Mouse (Mus musculus) kidney, postnatal 25 days (tissue): ENCODE results near the gene Olfr888.

Experiments
- DNase-seq, 2 experiments: peaks; one replicate each; pipeline ENCODE4 v3.0.0; 2021; ENCODE audit warnings: mixed read lengths in 2 of 2

Gene Olfr888

GRCm38 (mm10) chr9:38107828-38108227, at the start of gene Olfr888:
TSS of gene Olfr888 (plus strand) at chr9:38108128.
- DNase-seq: no peak

GRCm38 (mm10) chr9:38061022-38061421, 46.9 kb upstream of the Olfr888 start, which contains the start of gene Olfr885:
TSS of gene Olfr885 (plus strand) at chr9:38061322.
- no peak for DNase-seq

GRCm38 (mm10) chr9:38083772-38084171, 24.2 kb upstream of the Olfr888 start, which contains the start of gene Olfr887:
TSS of gene Olfr887 (plus strand) at chr9:38084072.
- DNase-seq: no peak

- DNase-seq: no peak
These were observed 7.0 kb downstream of the Olfr888 start, which contains the start of gene Olfr889 for GRCm38 (mm10) chr9:38114898-38115297. TSS of gene Olfr889 (plus strand) at chr9:38115198.

- DNase-seq: no peak
These were observed 34.3 kb downstream of the Olfr888 start, which contains the start of gene Olfr890 for GRCm38 (mm10) chr9:38142217-38142616. TSS of gene Olfr890 (plus strand) at chr9:38142517.
